Mouse (Mus musculus) ES-E14 (cell line): Measurements from ENCODE around the gene Crabp1. TPM values are rescaled to one million over a fixed set of nuclear protein-coding genes. Genes with fewer than 3 reads are reported as not detected.

Experiments
- DNase-seq: peaks from one replicate; pipeline ENCODE4 v3.0.0-alpha.2; 2013; ENCODE audit warnings: low read depth, low spot score
- H3K27ac ChIP-seq: 2 replicates; pipeline ENCODE4 v1.5.1; 2012; ENCODE audit warnings: low read depth, mild to moderate bottlenecking, low read length, moderate library complexity, mixed read lengths; ENCODE audit not compliant: poor library complexity, insufficient read depth, severe bottlenecking
- H3K36me3 ChIP-seq: 2 replicates; pipeline ENCODE4 v1.6.1; 2012; ENCODE audit warnings: mild to moderate bottlenecking, low read length, moderate library complexity, mixed read lengths; ENCODE audit not compliant: control insufficient read depth, poor library complexity, insufficient read depth, severe bottlenecking
- H3K4me1 ChIP-seq, 2 experiments: fragments of 150-350 bp in 1 of 2; sonication (generic) in 1 of 2; 2 replicates each; pipeline ENCODE4 v1.6.1; 2012; ENCODE audit warnings: low read length in 2 of 2, mild to moderate bottlenecking in 1 of 2, mixed read lengths in 1 of 2; ENCODE audit not compliant: control insufficient read depth in 2 of 2, insufficient read depth in 2 of 2, poor library complexity in 1 of 2
- H3K4me3 ChIP-seq, 2 experiments: fragments of 150-350 bp in 1 of 2; sonication (generic) in 1 of 2; 2 replicates each; pipeline ENCODE4 v1.5.1; 2012; ENCODE audit warnings: low read length in 2 of 2, low read depth in 1 of 2, mild to moderate bottlenecking in 1 of 2, mixed read lengths in 1 of 2; ENCODE audit not compliant: insufficient read depth in 1 of 2, poor library complexity in 1 of 2, severe bottlenecking in 1 of 2
- H3K9ac ChIP-seq: 2 replicates; pipeline ENCODE4 v1.6.1; 2012; ENCODE audit warnings: low read depth, mild to moderate bottlenecking, low read length, mixed read lengths; ENCODE audit not compliant: poor library complexity, insufficient read depth, severe bottlenecking
- H3K9me3 ChIP-seq: fragments of 150-350 bp; sonication (generic); 2 replicates; pipeline ENCODE4 v1.6.1; 2012; ENCODE audit warnings: low read depth, mild to moderate bottlenecking, low read length; ENCODE audit not compliant: control insufficient read depth, insufficient read depth
- CHD2 ChIP-seq: IDR thresholded peaks from 2 replicates; pipeline ENCODE4 v1.6.1; 2014; ENCODE audit warnings: mild to moderate bottlenecking, low read depth, low read length, inconsistent platforms
- HCFC1 ChIP-seq: IDR thresholded peaks from 2 replicates; pipeline ENCODE4 v1.6.1; 2012; ENCODE audit warnings: low read length, inconsistent platforms, borderline replicate concordance; ENCODE audit not compliant: insufficient read depth
- MAFK ChIP-seq: IDR thresholded peaks from 2 replicates; pipeline ENCODE4 v1.6.1; 2014; ENCODE audit warnings: mild to moderate bottlenecking, low read depth, low read length, inconsistent platforms; ENCODE audit not compliant: insufficient read depth
- ZC3H11A ChIP-seq: IDR thresholded peaks from 2 replicates; pipeline ENCODE4 v1.6.1; 2012; ENCODE audit warnings: low read depth, mild to moderate bottlenecking, inconsistent platforms, low read length, borderline replicate concordance
- ZNF384 ChIP-seq: IDR thresholded peaks from 2 replicates; pipeline ENCODE4 v1.6.1; 2012; ENCODE audit warnings: low read depth, low read length, inconsistent platforms
- in situ Hi-C, 2 experiments: fragments of 600-800 bp; cut with MboI; formaldehyde crosslinking; loops; one replicate each; pipeline ENCODE4 v1.15.1; 2025; ENCODE audit warnings: low sequenced_read_pairs in 2 of 2, inconsistent platforms in 1 of 2; ENCODE audit not compliant: unreplicated experiment in 2 of 2
- total RNA-seq: library from RNA; depleted of rRNA; stranded (reverse); fragments of 300-350 nt; gene quantifications from 2 replicates; pipeline ENCODE4 v1.2.3, GENCODE M21; 2012; rRNA removed

Gene Crabp1
- total RNA-seq, 1 experiment = 16.9 TPM

GRCm38 (mm10) chr9:54816508-54817201 lies 52.1 kb downstream of the Crabp1 start:
- no peak for DNase-seq
- H3K9me3 ChIP-seq = no peaks in the 10 kb centered on the region
- no peaks in the 10 kb centered on the region for H3K36me3 ChIP-seq
- TF ChIP-seq HCFC1 = no peak
- no peak for TF ChIP-seq ZNF384
- TF ChIP-seq MAFK = no peak
- no peak for TF ChIP-seq ZC3H11A
- no peak for TF ChIP-seq CHD2
- no peak overlapping the region for H3K27ac ChIP-seq
- H3K4me1 ChIP-seq = no peaks in the 10 kb centered on the region; a peak in 1 of 4 replicates
- no peak overlapping the region for H3K4me3 ChIP-seq
- in situ Hi-C loops = no loop called here
- H3K9ac ChIP-seq = no peak overlapping the region

GRCm38 (mm10) chr9:54821442-54822100 lies 57.0 kb downstream of the Crabp1 start:
- H3K27ac ChIP-seq = no peak overlapping the region
- H3K9me3 ChIP-seq = no peaks in the 10 kb centered on the region
- H3K4me3 ChIP-seq = no peak overlapping the region
- TF ChIP-seq ZC3H11A (peak; percentile 92), HCFC1 (no peak), ZNF384 (no peak), MAFK (no peak), CHD2 (no peak)
- DNase-seq = no peak
- H3K4me1 ChIP-seq = no peaks in the 10 kb centered on the region; a peak in 1 of 4 replicates
- no peak overlapping the region for H3K9ac ChIP-seq
- H3K36me3 ChIP-seq = no peaks in the 10 kb centered on the region
- in situ Hi-C loops = loop anchor here (5.0 to 10.0 kb wide), 2 partner anchors 84 to 87 kb away; partner anchors contain the start of gene Wdr61 (in 1 of the 2)

Other genes starting within 250 kb of the Crabp1 start
- gene Sh2d7, start 225.8 kb upstream of the Crabp1 start, total RNA-seq = 0.16 and 0.18 TPM in 2 replicates
- gene Cib2, start 204.5 kb upstream of the Crabp1 start, total RNA-seq = 1.0 and 1.4 TPM in 2 replicates
- 58.2 and 79.2 TPM in 2 replicates for gene Idh3a, start 178.4 kb upstream of the Crabp1 start, total RNA-seq
- 1.1 and 2.7 TPM in 2 replicates for gene Acsbg1, start 102.9 kb upstream of the Crabp1 start, total RNA-seq
- gene Dnaja4, start 65.9 kb upstream of the Crabp1 start, total RNA-seq = 0.79 and 1.3 TPM in 2 replicates
- 63.8 and 88.6 TPM in 2 replicates for gene Wdr61, start 30.2 kb upstream of the Crabp1 start, total RNA-seq
- gene Ireb2, start 99.0 kb downstream of the Crabp1 start, total RNA-seq = 40.3 and 51.0 TPM in 2 replicates
- gene Hykk, start 152.5 kb downstream of the Crabp1 start, total RNA-seq = 1.8 and 1.9 TPM in 2 replicates
- gene Psma4, start 186.0 kb downstream of the Crabp1 start, total RNA-seq = 152 and 297 TPM in 2 replicates
- 0.49 and 0.53 TPM in 2 replicates for gene AY074887, start 186.2 kb downstream of the Crabp1 start, total RNA-seq
- gene Chrna5, start 216.1 kb downstream of the Crabp1 start, total RNA-seq = 1.3 and 1.7 TPM in 2 replicates